Mouse (Mus musculus) testis, adult 2 months (tissue): ENCODE measurements around the gene Edem1. TPM values are rescaled to one million over a fixed set of nuclear protein-coding genes. Genes with fewer than 3 reads are reported as not detected.

Experiments
- H3K27ac ChIP-seq: fragments of 200-500 bp; 2 replicates; pipeline ENCODE4 v1.5.1; 2012; ENCODE audit warnings: low read depth, low read length; ENCODE audit not compliant: control insufficient read depth, insufficient read depth
- H3K27me3 ChIP-seq: fragments of 200-500 bp; 2 replicates; pipeline ENCODE4 v1.6.1; 2012; ENCODE audit warnings: mild to moderate bottlenecking, low read length, moderate library complexity; ENCODE audit not compliant: control insufficient read depth, insufficient read depth
- H3K36me3 ChIP-seq: fragments of 200-500 bp; 2 replicates; pipeline ENCODE4 v1.6.1; 2012; ENCODE audit warnings: mild to moderate bottlenecking, low read length; ENCODE audit not compliant: control insufficient read depth, insufficient read depth
- H3K4me1 ChIP-seq: fragments of 200-500 bp; 2 replicates; pipeline ENCODE4 v1.6.1; 2012; ENCODE audit warnings: low read length; ENCODE audit not compliant: control insufficient read depth, insufficient read depth
- H3K4me3 ChIP-seq: fragments of 200-500 bp; 2 replicates; pipeline ENCODE4 v1.5.1; 2012; ENCODE audit warnings: low read depth, mild to moderate bottlenecking, low read length, moderate library complexity, mixed read lengths; ENCODE audit not compliant: control insufficient read depth
- CTCF ChIP-seq: fragments of 200-500 bp; IDR thresholded peaks from 2 replicates; pipeline ENCODE4 v1.5.1; 2012; ENCODE audit warnings: low read depth, mild to moderate bottlenecking, inconsistent platforms, low read length, moderate library complexity; ENCODE audit not compliant: control insufficient read depth, insufficient read depth, insufficient replicate concordance
- POLR2A ChIP-seq: fragments of 200-500 bp; IDR thresholded peaks from 2 replicates; pipeline ENCODE4 v1.6.1; 2012; ENCODE audit warnings: low read depth, mild to moderate bottlenecking, inconsistent platforms, low read length, moderate library complexity; ENCODE audit not compliant: control insufficient read depth
- polyA plus RNA-seq: library from polyadenylated mRNA; depleted of rRNA; stranded (reverse); fragments of >200 nt; gene quantifications from 2 replicates; pipeline ENCODE4 v1.2.3, GENCODE M21; 2012; rRNA removed

The Edem1 gene
- polyA plus RNA-seq, 1 experiment, result 7.4 TPM

DNA sequence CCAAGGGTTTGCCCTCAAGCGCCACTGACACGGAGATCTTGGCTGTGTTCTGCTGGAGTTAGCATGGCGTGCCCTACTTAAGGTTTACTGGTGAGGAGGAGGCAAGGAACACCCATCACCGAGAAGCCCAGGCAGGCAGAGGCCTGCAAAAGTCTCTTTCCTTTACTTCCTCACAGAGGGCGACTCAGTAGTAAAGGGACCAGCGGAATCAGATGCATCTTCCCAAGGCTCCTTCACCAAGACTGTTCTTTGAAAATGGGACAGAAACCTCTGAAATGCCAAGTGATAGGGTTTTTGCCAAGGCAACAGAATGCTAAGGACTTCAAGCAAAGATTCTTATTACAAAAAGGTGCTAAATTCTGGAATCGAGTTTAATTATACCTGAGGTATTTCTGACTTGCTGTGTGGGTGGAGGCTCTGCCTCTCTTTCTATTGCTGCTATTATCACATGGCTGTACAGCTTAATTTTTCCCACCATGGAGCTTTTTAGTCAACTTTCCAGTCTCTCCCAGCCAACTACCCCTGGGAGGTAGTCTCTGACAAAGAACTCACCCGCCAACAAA is 68.2 kb downstream of the Edem1 start:
- no peak overlapping the region for H3K27ac ChIP-seq
- no peak overlapping the region for H3K4me3 ChIP-seq
- H3K36me3 ChIP-seq, result no peaks in the 10 kb centered on the region
- no peaks in the 10 kb centered on the region for H3K4me1 ChIP-seq
- TF ChIP-seq CTCF (no peak), POLR2A (no peak)
- H3K27me3 ChIP-seq, result no peaks in the 10 kb centered on the region

DNA sequence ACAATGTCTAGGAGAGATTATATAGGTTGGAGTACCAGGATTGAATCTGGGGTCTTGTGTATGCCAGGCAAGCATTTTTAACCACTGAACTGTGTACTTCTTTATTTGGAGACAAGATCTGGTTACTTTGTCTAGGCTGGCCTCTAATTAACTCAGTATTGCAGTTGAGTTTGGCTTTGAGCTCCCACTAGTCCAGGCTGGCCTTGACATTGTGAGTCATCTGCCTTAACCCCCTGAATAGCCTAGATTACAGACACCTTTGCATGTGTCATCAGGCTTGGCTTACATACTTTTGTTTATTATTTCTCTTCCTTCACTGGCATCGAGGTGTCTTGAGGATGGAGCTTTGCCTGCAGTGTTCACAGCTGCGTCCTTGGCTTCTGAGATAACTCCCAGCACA is 70.8 kb downstream of the Edem1 start:
- no peaks in the 10 kb centered on the region for H3K4me1 ChIP-seq
- H3K4me3 ChIP-seq, result no peak overlapping the region
- H3K27me3 ChIP-seq, result no peaks in the 10 kb centered on the region
- no peak overlapping the region for H3K27ac ChIP-seq
- no peaks in the 10 kb centered on the region for H3K36me3 ChIP-seq
- TF ChIP-seq CTCF (no peak), POLR2A (no peak)

DNA sequence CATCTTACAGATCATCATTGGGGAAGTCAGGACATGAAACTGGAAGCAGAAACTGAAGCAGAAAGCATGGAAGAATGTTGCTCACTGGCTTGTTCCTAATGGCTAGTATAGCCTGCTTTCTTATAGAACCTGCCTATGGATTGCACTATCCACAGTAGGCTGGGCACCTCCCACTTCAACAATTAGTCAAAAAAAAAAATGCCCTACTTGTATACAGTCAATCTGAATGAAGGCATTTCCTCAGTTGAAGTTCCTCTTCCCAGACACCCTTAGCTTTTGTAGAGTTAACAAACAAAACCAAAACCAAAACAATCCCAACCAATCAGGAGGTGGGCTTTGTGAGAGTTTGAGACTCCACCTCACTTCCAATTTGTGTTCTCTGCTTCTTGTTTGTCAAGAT is 73.7 kb downstream of the Edem1 start:
- Histone ChIP-seq H3K27ac (no peak overlapping the region), H3K36me3 (no peaks in the 10 kb centered on the region), H3K4me3 (no peak overlapping the region), H3K27me3 (no peaks in the 10 kb centered on the region), H3K4me1 (no peaks in the 10 kb centered on the region)
- no peak for TF ChIP-seq POLR2A
- no peak for TF ChIP-seq CTCF

DNA sequence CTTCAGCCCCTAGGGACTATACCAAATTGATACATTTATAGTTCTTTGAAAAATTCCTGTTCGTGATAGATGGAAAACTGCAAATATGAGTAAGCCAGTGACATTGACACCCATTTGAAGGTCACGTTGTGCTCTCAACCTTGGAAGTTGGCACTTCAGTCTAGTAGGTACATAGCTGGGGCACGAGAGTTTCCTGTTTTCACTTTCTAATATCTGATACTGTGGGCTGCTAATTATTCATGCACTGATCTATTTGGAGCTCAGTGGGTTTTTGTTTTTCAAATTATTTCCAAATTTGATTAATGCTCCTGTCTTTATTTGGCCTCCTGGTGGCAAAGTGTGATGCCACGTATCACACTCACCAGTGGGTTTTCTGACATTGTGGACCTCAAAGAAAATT is 74.8 kb downstream of the Edem1 start:
- TF ChIP-seq POLR2A (no peak), CTCF (no peak)

DNA sequence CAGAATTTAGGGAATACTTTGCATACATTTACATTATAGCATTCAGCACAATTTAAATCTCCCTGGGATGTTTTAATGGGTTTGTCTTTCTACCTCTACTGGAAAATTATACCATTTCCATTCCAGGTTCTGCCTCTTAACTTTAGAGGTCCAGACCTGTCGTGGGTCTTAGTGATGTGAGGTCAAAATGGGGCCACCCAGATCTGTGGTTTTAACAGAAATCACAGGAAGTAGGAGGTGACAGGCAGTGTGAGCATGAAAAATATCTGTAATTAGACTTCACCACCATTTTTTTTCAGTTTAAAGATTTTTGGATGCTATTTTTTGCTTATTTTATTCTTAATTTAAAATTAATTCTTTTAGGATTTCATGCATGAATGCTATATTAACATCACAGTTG is 78.1 kb downstream of the Edem1 start:
- Histone ChIP-seq H3K27ac (no peak overlapping the region), H3K4me1 (no peaks in the 10 kb centered on the region), H3K4me3 (no peak overlapping the region), H3K27me3 (no peaks in the 10 kb centered on the region), H3K36me3 (no peaks in the 10 kb centered on the region)
- TF ChIP-seq CTCF, result no peak
- TF ChIP-seq POLR2A, result no peak

More for the DNA sequence above, 74.8 kb downstream of the Edem1 start:
- no peaks in the 10 kb centered on the region for H3K36me3 ChIP-seq
- no peak overlapping the region for H3K4me3 ChIP-seq
- H3K4me1 ChIP-seq, result no peaks in the 10 kb centered on the region
- no peak overlapping the region for H3K27ac ChIP-seq
- no peaks in the 10 kb centered on the region for H3K27me3 ChIP-seq

Other genes starting within 250 kb of the Edem1 start
- gene Bhlhe40, start 168.0 kb upstream of the Edem1 start, polyA plus RNA-seq, result 1.8 and 2.2 TPM in 2 replicates
- gene Arl8b, start 45.5 kb upstream of the Edem1 start, polyA plus RNA-seq, result 26.0 and 37.0 TPM in 2 replicates